Comparison of ENCODE assay signal across 33 mouse cellular contexts in genomic region chr11:68545682-68546222, GRCm38 (mm10). TPM values are rescaled to one million over a fixed set of nuclear protein-coding genes. Genes with fewer than 3 reads are reported as not detected.
A peak's percentile ranks its signal among the peaks of the same experiment; 100 is the strongest.
DNase-seq lines count a peak whose midpoint lies in the region; ATAC-seq lines count a peak whose summit lies in the region.
"Had no signal": no experiment of that assay in that cellular context is flagged by ENCODE, and none has a peak within 500 bp of the region (broad histone marks: within the 10 kb centered on the region; RNA-seq: fewer than 3 reads in every experiment).

No protein-coding gene starts in this region.

- H3K27me3 ChIP-seq in heart, embryonic 13.5 days (replicated peaks) = peaks cover 6% of the 10 kb centered on the region; the same call in 1 of the 2 replicates
- 0 out of 2 replicates have a peak, but pooled peaks cover 3% of the 10 kb centered on the region for H3K27me3 ChIP-seq in forebrain, embryonic 12.5 days
- no peaks in the 10 kb centered on the region for H3K27me3 ChIP-seq in hindbrain, embryonic 13.5 days
- H3K27me3 ChIP-seq: liver, embryonic 15.5 days; lung, embryonic 15.5 days; neural tube, embryonic 15.5 days; Patski had no signal

- H3K4me1 ChIP-seq in heart, embryonic 13.5 days = peaks cover 32% of the 10 kb centered on the region
- H3K4me1 ChIP-seq in forebrain, embryonic 12.5 days = 0 out of 2 replicates have a peak, but pooled peaks cover 4% of the 10 kb centered on the region
- H3K4me1 ChIP-seq in hindbrain, embryonic 13.5 days (replicated peaks) = no peaks in the 10 kb centered on the region
- H3K4me1 ChIP-seq: liver, embryonic 15.5 days had no signal

- no peaks in the 10 kb centered on the region for H3K9me3 ChIP-seq in heart, embryonic 13.5 days
- H3K9me3 ChIP-seq in forebrain, embryonic 12.5 days = no peaks in the 10 kb centered on the region
- no peaks in the 10 kb centered on the region for H3K9me3 ChIP-seq in hindbrain, embryonic 13.5 days
- H3K9me3 ChIP-seq: embryonic facial prominence, embryonic 10.5 days; forebrain, embryonic 10.5 days; limb, embryonic 10.5 days; liver, embryonic 15.5 days; lung, embryonic 15.5 days; neural tube, embryonic 15.5 days had no signal

- ATAC-seq in heart, embryonic 13.5 days (ENCODE audit: extremely low read depth, insufficient number of reproducible peaks, low FRiP score, low TSS enrichment) = no peak
- ATAC-seq in forebrain, embryonic 12.5 days (ENCODE audit: low FRiP score) = no peak
- ATAC-seq in hindbrain, embryonic 13.5 days (ENCODE audit: low FRiP score) = no peak
- ATAC-seq: forebrain, postnatal 0 days; hindbrain, embryonic 16.5 days; intestine, embryonic 16.5 days; midbrain, embryonic 16.5 days; Patski had no signal

- no peaks in the 10 kb centered on the region for H3K36me3 ChIP-seq in heart, embryonic 13.5 days
- no peaks in the 10 kb centered on the region for H3K36me3 ChIP-seq in forebrain, embryonic 12.5 days (replicated peaks)
- no peaks in the 10 kb centered on the region for H3K36me3 ChIP-seq in hindbrain, embryonic 13.5 days
- H3K36me3 ChIP-seq: embryonic facial prominence, embryonic 10.5 days; forebrain, embryonic 10.5 days; limb, embryonic 10.5 days; liver, embryonic 15.5 days; lung, embryonic 15.5 days; neural tube, embryonic 15.5 days had no signal

- H3K4me2 ChIP-seq in heart, embryonic 13.5 days = no peak overlapping the region
- H3K4me2 ChIP-seq in forebrain, embryonic 12.5 days = no peak overlapping the region
- H3K4me2 ChIP-seq in hindbrain, embryonic 13.5 days = no peak overlapping the region
- H3K4me2 ChIP-seq: liver, embryonic 15.5 days; lung, embryonic 15.5 days; neural tube, embryonic 15.5 days had no signal

- 64% methylated on average over 8 of the region's 8 CpGs for WGBS in heart, embryonic 13.5 days
- 79% methylated on average over 8 of the region's 8 CpGs for WGBS in forebrain, embryonic 12.5 days
- WGBS in hindbrain, embryonic 13.5 days = 89% methylated on average over 8 of the region's 8 CpGs

- no peak for DNase-seq in heart, postnatal 25 days (ENCODE audit: low spot score)
- peak; percentile 46 for DNase-seq in A20 (ENCODE audit: low read depth, low spot score)
- peak; percentile 24 for DNase-seq in CD4-positive helper T cell, adult 2 months (ENCODE audit: low read depth, low spot score)
- DNase-seq in induced T-regulatory cell, adult 2 months (ENCODE audit: low read depth) = peak; percentile 31
- DNase-seq: adrenal gland, postnatal 36 days; cerebellum, adult 11 months; cerebellum, postnatal 10 days; forebrain, postnatal 0 days; gastrocnemius, postnatal 14 days; liver; lung, postnatal 4 days; right cerebral cortex, adult 18-20 months; right cerebral cortex, postnatal 4 days; thymus, adult 2 months; thymus, postnatal 4 days had no signal

- no peak overlapping the region for H3K4me3 ChIP-seq in heart, embryonic 13.5 days
- no peak overlapping the region for H3K4me3 ChIP-seq in forebrain, embryonic 12.5 days (replicated peaks)
- no peak overlapping the region for H3K4me3 ChIP-seq in hindbrain, embryonic 13.5 days
- H3K4me3 ChIP-seq: embryonic facial prominence, embryonic 10.5 days; forebrain, embryonic 10.5 days; limb, embryonic 10.5 days; liver, embryonic 15.5 days; lung, embryonic 15.5 days; neural tube, embryonic 15.5 days had no signal

- intact Hi-C loops in heart, postnatal 25 days (cut with DNase I) = loop anchor here (2.0 kb wide), 1 partner anchor 53 kb away; no protein-coding TSS in a partner anchor

- no peak overlapping the region for H3K9ac ChIP-seq in heart, embryonic 13.5 days
- no peak overlapping the region for H3K9ac ChIP-seq in forebrain, embryonic 12.5 days
- H3K9ac ChIP-seq in hindbrain, embryonic 13.5 days = no peak overlapping the region
- H3K9ac ChIP-seq: forebrain, postnatal 0 days; liver, embryonic 15.5 days; lung, embryonic 15.5 days; neural tube, embryonic 15.5 days had no signal

- H3K27ac ChIP-seq in heart, embryonic 13.5 days (replicated peaks) = peak overlapping the region; percentile 69
- no peak overlapping the region for H3K27ac ChIP-seq in forebrain, embryonic 12.5 days
- H3K27ac ChIP-seq in hindbrain, embryonic 13.5 days = no peak overlapping the region
- H3K27ac ChIP-seq: embryonic facial prominence, embryonic 10.5 days; forebrain, embryonic 10.5 days; kidney, postnatal 0 days; limb, embryonic 10.5 days; liver, embryonic 15.5 days; lung, embryonic 15.5 days; neural tube, embryonic 15.5 days had no signal

RNA-seq across cellular contexts. Expression of gene Mfsd6l, which starts 10.2 kb away (rescaled TPM):
- polyA plus RNA-seq in heart, embryonic 13.5 days (2015; fragmentation: Nextera tagmentation; extraction: Ambion mirVana) = not detected in 2 replicates
- under 1 TPM in 1 of 2 experiments, not detected in 1; 0.11 TPM for total RNA-seq in heart, postnatal 25 days (2021)
- polyA plus RNA-seq in forebrain, embryonic 12.5 days (2016; fragmentation: Nextera tagmentation; extraction: Ambion mirVana) = 0.09 TPM in 1 of 2 replicates, not detected in the other
- not detected in 2 replicates for polyA plus RNA-seq in hindbrain, embryonic 13.5 days (2015; fragmentation: Nextera tagmentation; extraction: Ambion mirVana)
- total RNA-seq: adrenal gland, adult 18-20 months; adrenal gland, postnatal 36 days; gastrocnemius, postnatal 14 days; hematopoietic stem cell, adult 5-6 weeks; megakaryocyte-erythroid progenitor cell, adult 5-6 weeks had no signal
- polyA plus RNA-seq: liver, embryonic 15.5 days; neural tube, embryonic 15.5 days had no signal

RNA-seq across cellular contexts. Expression of gene Ccdc42, which starts 41.1 kb away (rescaled TPM):
- polyA plus RNA-seq in heart, embryonic 13.5 days (2015; fragmentation: Nextera tagmentation; extraction: Ambion mirVana) = 1.6 and 1.7 TPM in 2 replicates
- not detected for total RNA-seq in heart, postnatal 25 days (2021)
- 0.69 TPM in 1 of 2 replicates, not detected in the other for polyA plus RNA-seq in forebrain, embryonic 12.5 days (2016; fragmentation: Nextera tagmentation; extraction: Ambion mirVana)
- 0.27 TPM in 2 replicates for polyA plus RNA-seq in hindbrain, embryonic 13.5 days (2015; fragmentation: Nextera tagmentation; extraction: Ambion mirVana)
- total RNA-seq: adrenal gland, postnatal 36 days; ES-E14; hematopoietic stem cell, adult 5-6 weeks; megakaryocyte-erythroid progenitor cell, adult 5-6 weeks had no signal
- polyA plus RNA-seq: intestine, embryonic 16.5 days; liver, embryonic 15.5 days; Patski; thymus, adult 2 months had no signal

RNA-seq across cellular contexts. Expression of gene Pik3r6, which starts 42.9 kb away (rescaled TPM):
- polyA plus RNA-seq in heart, embryonic 13.5 days (2015; fragmentation: Nextera tagmentation; extraction: Ambion mirVana) = 3.7 and 4.3 TPM in 2 replicates
- 1 to 10 TPM; 4.9 to 5.6 TPM for total RNA-seq in heart, postnatal 25 days (2021)
- polyA plus RNA-seq in forebrain, embryonic 12.5 days (2016; fragmentation: Nextera tagmentation; extraction: Ambion mirVana) = 1.1 and 1.6 TPM in 2 replicates
- 1.6 and 2.7 TPM in 2 replicates for polyA plus RNA-seq in hindbrain, embryonic 13.5 days (2015; fragmentation: Nextera tagmentation; extraction: Ambion mirVana)
